Mouse (Mus musculus): ENCODE data around the gene Nxpe5.

GRCm38 (mm10) chr5:138225700-138226099, at the start of gene Nxpe5:
- no peak for TF ChIP-seq MAX (IDR thresholded peaks at IDR 0.05; ENCODE audit: low read depth)
- TF ChIP-seq POLR2A (IDR thresholded peaks at IDR 0.05; ENCODE audit: insufficient read length, low read depth): no peak
- no peak for TF ChIP-seq CEBPB (IDR thresholded peaks at IDR 0.05; ENCODE audit: insufficient read depth, poor library complexity, severe bottlenecking)
- no peak for TF ChIP-seq POLR2AphosphoS2 (IDR thresholded peaks at IDR 0.05; ENCODE audit: insufficient read length, low read depth)
- no peak for TF ChIP-seq TCF12 (IDR thresholded peaks at IDR 0.05; ENCODE audit: insufficient read depth, poor library complexity, severe bottlenecking)
- no peak for TF ChIP-seq MYOD1 (IDR thresholded peaks at IDR 0.05; ENCODE audit: control insufficient read depth in 1 of 3, insufficient read length in 2 of 3, low read depth in 2 of 3)
- TF ChIP-seq USF1 (IDR thresholded peaks at IDR 0.05; ENCODE audit: low read depth): no peak
- no peak for TF ChIP-seq TCF3 (IDR thresholded peaks at IDR 0.05; ENCODE audit: insufficient read length, low read depth)
- TF ChIP-seq MYOG (IDR thresholded peaks at IDR 0.05; ENCODE audit: control insufficient read depth in 1 of 3, insufficient read depth in 1 of 3, insufficient read length in 2 of 3, low read depth in 2 of 3): no peak
- no peak for TF ChIP-seq SRF (IDR thresholded peaks at IDR 0.05; ENCODE audit: control insufficient read depth, insufficient read length, low read depth)
- no peak for TF ChIP-seq E2F4 (IDR thresholded peaks at IDR 0.05; ENCODE audit: insufficient read depth)
